Mouse (Mus musculus): ENCODE measurements around the gene Tmcc1. TPM values are rescaled to one million over a fixed set of nuclear protein-coding genes. Genes with fewer than 3 reads are reported as not detected.

The Tmcc1 gene
- polyA plus RNA-seq, 1 experiment from 2014 or later: 12.6 TPM

DNA sequence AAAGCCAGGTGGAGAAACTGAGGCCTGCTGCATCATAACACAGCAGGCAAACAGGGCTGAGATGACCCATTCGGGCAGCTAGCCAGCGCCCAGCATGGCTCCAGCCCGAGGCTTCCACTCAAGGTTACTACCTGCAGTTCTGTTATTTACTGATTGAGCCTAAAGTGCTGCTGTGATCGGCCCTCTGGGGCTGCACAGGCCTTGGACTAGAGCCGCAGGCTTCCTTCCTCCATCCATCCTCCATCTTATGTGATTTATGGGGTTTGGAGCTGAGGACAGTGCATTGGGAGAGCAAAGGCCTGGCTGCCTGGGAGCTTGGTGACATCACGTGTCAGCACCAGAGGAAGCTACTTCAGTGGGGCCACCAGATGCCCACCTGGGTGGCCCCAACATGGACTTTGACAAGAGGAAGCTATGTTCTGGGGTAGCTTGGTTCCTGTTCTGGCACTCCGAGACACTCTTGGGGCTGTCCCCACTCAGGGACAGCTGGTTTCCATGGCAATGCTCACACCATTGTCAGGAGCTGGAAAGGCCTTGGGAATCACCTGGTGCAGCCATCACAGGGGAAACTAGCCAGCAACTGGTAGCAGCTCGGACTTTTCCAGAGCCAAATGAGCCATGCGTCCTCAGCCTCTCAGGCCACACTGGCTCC is 206.1 kb downstream of the Tmcc1 start:
- Histone ChIP-seq H3K4me2 (ENCODE audit: low read length) (peak overlapping the region; percentile 76), H3K4me1 (ENCODE audit: control insufficient read depth in 2 of 2, insufficient read depth in 2 of 2, low read length in 2 of 2) (peaks cover 33 to 35% of the 10 kb centered on the region in 2 experiments), H3K27me3 (ENCODE audit: control insufficient read depth, insufficient read depth, low read length) (0 out of 2 replicates have a peak, but pooled peaks cover 4% of the 10 kb centered on the region), H3K27ac (replicated peaks in 1 of 2; ENCODE audit: control insufficient read depth in 1 of 2, insufficient read depth in 1 of 2, low read depth in 2 of 2, low read length in 2 of 2) (no peak overlapping the region; a peak in 1 of 4 replicates), H3K9me3 (ENCODE audit: control insufficient read depth, low read length) (no peaks in the 10 kb centered on the region), H3K9ac (ENCODE audit: low read length) (peak overlapping the region; percentile 47; the same call in 1 of the 2 replicates), H3K36me3 (ENCODE audit: control insufficient read depth, insufficient read depth, low read length) (no peaks in the 10 kb centered on the region), H3K4me3 (ENCODE audit: control insufficient read depth in 1 of 2, insufficient read depth in 1 of 2, low read depth in 1 of 2, low read length in 2 of 2) (peak overlapping the region; percentile 8; a peak in 1 of 4 replicates)
- no peak for ATAC-seq (ENCODE audit: insufficient number of reproducible peaks, insufficient read depth, low FRiP score, low read depth)
- WGBS: 60% methylated on average over 9 of the region's 9 CpGs

DNA sequence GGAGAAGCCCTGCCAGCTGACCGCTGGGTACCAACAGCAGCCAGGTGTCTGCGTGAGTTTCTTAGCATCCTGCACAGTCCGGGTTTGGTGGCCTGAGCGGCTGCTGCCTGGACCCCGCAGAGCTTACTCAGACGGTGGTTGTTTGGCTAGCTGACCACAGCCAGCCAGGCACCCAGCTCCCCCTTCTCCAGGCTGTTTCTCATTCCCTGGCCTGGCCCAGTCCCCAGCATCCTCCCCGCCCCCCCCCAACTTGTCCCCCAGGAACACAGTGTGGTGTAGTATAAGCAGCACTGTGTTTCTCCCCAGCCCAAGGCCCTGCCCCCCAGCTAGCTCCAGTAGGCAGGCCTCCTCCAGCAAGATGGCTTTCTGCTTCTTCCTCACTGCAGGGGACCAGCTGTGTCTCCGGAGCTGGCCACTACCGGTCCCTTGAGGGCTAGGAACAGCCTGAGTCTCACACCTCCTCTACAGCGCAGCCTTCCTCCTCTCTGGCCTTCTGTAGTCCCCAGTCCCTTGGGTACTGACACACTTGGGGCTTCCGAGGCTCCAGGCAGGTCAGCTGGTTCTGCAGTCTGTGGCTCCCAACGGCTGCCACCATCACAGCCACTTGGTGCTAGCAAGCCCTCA is 206.7 kb downstream of the Tmcc1 start:
- Histone ChIP-seq H3K27ac (replicated peaks in 1 of 2; ENCODE audit: control insufficient read depth in 1 of 2, insufficient read depth in 1 of 2, low read depth in 2 of 2, low read length in 2 of 2) (0 out of 4 replicates have a peak overlapping the region, but pooled peaks of 1 of the 2 experiments have one; percentile 2), H3K4me3 (ENCODE audit: control insufficient read depth in 1 of 2, insufficient read depth in 1 of 2, low read depth in 1 of 2, low read length in 2 of 2) (peak overlapping the region in 1 of 2 experiments; percentile 8; a peak in 1 of 4 replicates)
- 53% methylated on average over 11 of the region's 12 CpGs for WGBS

DNA sequence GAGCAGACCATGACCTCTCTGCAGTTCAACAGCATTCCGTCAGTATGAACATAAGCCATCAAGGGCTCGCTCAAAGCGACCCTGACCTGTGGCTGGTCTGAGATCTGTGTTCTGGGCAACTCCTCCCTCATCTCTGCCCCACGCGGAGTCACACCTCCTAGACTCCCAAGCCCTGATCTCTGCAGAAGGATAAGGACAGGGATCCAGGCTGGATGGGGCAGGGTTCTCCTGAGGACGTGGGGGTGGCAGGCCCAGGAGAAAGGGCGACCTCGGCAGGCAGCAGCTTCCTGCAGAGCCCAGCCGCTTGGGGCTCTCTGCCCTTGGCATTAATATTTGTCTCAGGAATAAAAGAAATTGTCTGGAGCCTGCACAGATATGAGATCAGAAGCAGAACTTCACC is 207.7 kb downstream of the Tmcc1 start:
- peaks cover 25 to 26% of the 10 kb centered on the region in 2 experiments for H3K4me1 ChIP-seq (ENCODE audit: control insufficient read depth in 2 of 2, insufficient read depth in 2 of 2, low read length in 2 of 2)
- H3K27me3 ChIP-seq (ENCODE audit: control insufficient read depth, insufficient read depth, low read length): 0 out of 2 replicates have a peak, but pooled peaks cover 4% of the 10 kb centered on the region
- H3K4me2 ChIP-seq (ENCODE audit: low read length): peak overlapping the region; percentile 76
- 41% methylated on average over 9 of the region's 9 CpGs for WGBS
- H3K9ac ChIP-seq (ENCODE audit: low read length): peak overlapping the region; percentile 47; the same call in 1 of the 2 replicates
- H3K4me3 ChIP-seq (ENCODE audit: control insufficient read depth in 1 of 2, insufficient read depth in 1 of 2, low read depth in 1 of 2, low read length in 2 of 2): 0 out of 4 replicates have a peak overlapping the region, but pooled peaks of 1 of the 2 experiments have one; percentile 8
- no peaks in the 10 kb centered on the region for H3K9me3 ChIP-seq (ENCODE audit: control insufficient read depth, low read length)
- no peak for ATAC-seq (ENCODE audit: insufficient number of reproducible peaks, insufficient read depth, low FRiP score, low read depth)
- no peaks in the 10 kb centered on the region for H3K36me3 ChIP-seq (ENCODE audit: control insufficient read depth, insufficient read depth, low read length)
- H3K27ac ChIP-seq (replicated peaks in 1 of 2; ENCODE audit: control insufficient read depth in 1 of 2, insufficient read depth in 1 of 2, low read depth in 2 of 2, low read length in 2 of 2): no peak overlapping the region

More for the DNA sequence above, 206.7 kb downstream of the Tmcc1 start:
- H3K4me2 ChIP-seq (ENCODE audit: low read length): peak overlapping the region; percentile 76
- H3K36me3 ChIP-seq (ENCODE audit: control insufficient read depth, insufficient read depth, low read length): no peaks in the 10 kb centered on the region
- peaks cover 29 to 31% of the 10 kb centered on the region in 2 experiments for H3K4me1 ChIP-seq (ENCODE audit: control insufficient read depth in 2 of 2, insufficient read depth in 2 of 2, low read length in 2 of 2)
- no peaks in the 10 kb centered on the region for H3K9me3 ChIP-seq (ENCODE audit: control insufficient read depth, low read length)
- ATAC-seq (ENCODE audit: insufficient number of reproducible peaks, insufficient read depth, low FRiP score, low read depth): no peak
- H3K27me3 ChIP-seq (ENCODE audit: control insufficient read depth, insufficient read depth, low read length): 0 out of 2 replicates have a peak, but pooled peaks cover 4% of the 10 kb centered on the region
- peak overlapping the region; percentile 47; the same call in 1 of the 2 replicates for H3K9ac ChIP-seq (ENCODE audit: low read length)

DNA sequence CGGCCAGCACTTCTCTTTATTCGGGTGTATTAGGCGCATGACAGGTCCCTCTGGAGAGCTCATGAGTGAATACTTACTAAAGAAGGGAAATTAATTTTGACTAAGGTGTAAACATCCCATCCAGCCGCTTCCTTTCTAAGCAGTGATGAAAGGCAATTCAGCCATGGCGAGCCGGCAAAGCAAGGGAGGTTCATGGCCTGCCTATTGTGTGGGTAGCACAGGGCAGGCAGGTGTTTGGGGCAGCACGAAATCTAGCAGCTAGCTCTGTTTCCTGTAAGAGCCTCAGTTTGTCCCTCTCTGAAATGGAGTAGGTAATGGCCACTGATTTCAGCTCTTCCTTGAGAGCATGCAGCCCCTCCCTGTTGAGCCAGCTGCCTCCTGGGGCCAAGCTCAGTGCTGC is 208.7 kb downstream of the Tmcc1 start:
- H3K27me3 ChIP-seq (ENCODE audit: control insufficient read depth, insufficient read depth, low read length): 0 out of 2 replicates have a peak, but pooled peaks cover 4% of the 10 kb centered on the region
- H3K4me2 ChIP-seq (ENCODE audit: low read length): peak overlapping the region; percentile 76
- H3K27ac ChIP-seq (replicated peaks in 1 of 2; ENCODE audit: control insufficient read depth in 1 of 2, insufficient read depth in 1 of 2, low read depth in 2 of 2, low read length in 2 of 2): no peak overlapping the region
- no peak overlapping the region for H3K4me3 ChIP-seq (ENCODE audit: control insufficient read depth in 1 of 2, insufficient read depth in 1 of 2, low read depth in 1 of 2, low read length in 2 of 2)
- peaks cover 25 to 26% of the 10 kb centered on the region in 2 experiments for H3K4me1 ChIP-seq (ENCODE audit: control insufficient read depth in 2 of 2, insufficient read depth in 2 of 2, low read length in 2 of 2)
- H3K9ac ChIP-seq (ENCODE audit: low read length): peak overlapping the region; percentile 47; the same call in 1 of the 2 replicates
- 69% methylated on average over 7 of the region's 7 CpGs for WGBS
- ATAC-seq (ENCODE audit: insufficient number of reproducible peaks, insufficient read depth, low FRiP score, low read depth): no peak
- no peaks in the 10 kb centered on the region for H3K9me3 ChIP-seq (ENCODE audit: control insufficient read depth, low read length)
- peaks cover 9% of the 10 kb centered on the region for H3K36me3 ChIP-seq (ENCODE audit: control insufficient read depth, insufficient read depth, low read length)

DNA sequence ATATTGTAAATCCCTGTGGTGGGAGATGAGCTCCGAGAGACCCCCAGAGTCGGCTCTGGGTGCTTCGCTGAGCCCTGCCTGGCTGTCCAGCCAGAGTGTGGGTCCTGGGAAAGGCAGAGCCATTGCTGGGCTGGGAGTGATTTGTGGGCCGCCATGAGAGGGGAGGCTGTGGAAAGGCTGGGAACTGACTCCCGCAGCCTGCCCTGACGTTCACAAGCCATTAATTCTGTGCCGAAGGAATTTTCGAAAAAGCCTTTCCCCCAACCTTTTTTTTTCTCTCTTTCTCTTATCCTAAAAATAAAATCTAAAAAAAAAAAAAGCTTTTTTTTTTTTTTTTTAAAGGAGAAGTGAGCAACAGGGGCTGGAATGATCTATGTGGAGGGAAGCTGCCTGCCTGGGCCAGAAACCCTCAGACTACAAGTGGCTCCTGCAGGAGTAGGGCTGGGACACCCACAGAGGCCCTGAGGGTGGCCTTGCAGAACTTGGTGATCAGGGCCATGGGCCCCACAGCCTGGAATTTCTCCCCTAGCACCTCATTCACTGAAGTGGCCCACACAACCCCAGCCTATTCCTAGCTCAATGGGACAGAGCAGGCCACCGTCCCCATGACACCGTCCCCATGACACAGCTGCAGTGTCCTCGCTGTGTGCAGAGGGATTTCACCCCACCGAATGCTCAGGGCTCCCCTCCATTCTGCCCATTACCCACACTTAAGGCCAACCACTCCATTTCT is 209.8 kb downstream of the Tmcc1 start:
- peak overlapping the region; percentile 21 for H3K4me2 ChIP-seq (ENCODE audit: low read length)
- peak overlapping the region in 1 of 2 experiments; percentile 31; a peak in 3 of 4 replicates for H3K27ac ChIP-seq (replicated peaks in 1 of 2; ENCODE audit: control insufficient read depth in 1 of 2, insufficient read depth in 1 of 2, low read depth in 2 of 2, low read length in 2 of 2)
- 60% methylated on average over 12 of the region's 12 CpGs for WGBS
- H3K36me3 ChIP-seq (ENCODE audit: control insufficient read depth, insufficient read depth, low read length): peaks cover 13% of the 10 kb centered on the region
- H3K9ac ChIP-seq (ENCODE audit: low read length): peak overlapping the region; percentile 38
- ATAC-seq (ENCODE audit: insufficient number of reproducible peaks, insufficient read depth, low FRiP score, low read depth): no peak
- no peaks in the 10 kb centered on the region for H3K9me3 ChIP-seq (ENCODE audit: control insufficient read depth, low read length)
- no peaks in the 10 kb centered on the region for H3K27me3 ChIP-seq (ENCODE audit: control insufficient read depth, insufficient read depth, low read length)
- H3K4me1 ChIP-seq (ENCODE audit: control insufficient read depth in 2 of 2, insufficient read depth in 2 of 2, low read length in 2 of 2): peaks cover 25 to 26% of the 10 kb centered on the region in 2 experiments
- no peak overlapping the region for H3K4me3 ChIP-seq (ENCODE audit: control insufficient read depth in 1 of 2, insufficient read depth in 1 of 2, low read depth in 1 of 2, low read length in 2 of 2)

DNA sequence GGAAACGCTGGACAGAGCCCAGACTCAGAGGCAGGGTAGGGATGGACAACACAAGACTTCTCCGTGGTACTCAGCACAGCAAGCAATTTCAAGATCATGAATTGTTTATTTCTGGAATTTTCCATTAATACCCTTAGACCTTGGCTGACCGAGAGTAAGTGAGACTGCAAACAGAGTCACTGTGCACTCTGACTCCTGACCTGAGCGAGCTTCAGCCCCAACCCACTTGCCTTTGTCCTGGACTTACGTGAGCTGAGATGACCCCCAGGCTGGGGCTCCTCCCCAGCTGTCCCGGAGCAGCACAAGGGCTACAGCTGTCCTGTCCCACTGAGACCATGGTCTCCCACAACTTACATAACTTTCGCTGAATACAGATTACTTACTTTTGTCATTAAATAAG is 210.4 kb downstream of the Tmcc1 start:
- H3K36me3 ChIP-seq (ENCODE audit: control insufficient read depth, insufficient read depth, low read length): peaks cover 17% of the 10 kb centered on the region
- H3K4me1 ChIP-seq (ENCODE audit: control insufficient read depth in 2 of 2, insufficient read depth in 2 of 2, low read length in 2 of 2): peaks cover 25 to 26% of the 10 kb centered on the region in 2 experiments
- 70% methylated on average over 7 of the region's 7 CpGs for WGBS
- no peak overlapping the region for H3K4me3 ChIP-seq (ENCODE audit: control insufficient read depth in 1 of 2, insufficient read depth in 1 of 2, low read depth in 1 of 2, low read length in 2 of 2)
- no peaks in the 10 kb centered on the region for H3K9me3 ChIP-seq (ENCODE audit: control insufficient read depth, low read length)
- ATAC-seq (ENCODE audit: insufficient number of reproducible peaks, insufficient read depth, low FRiP score, low read depth): no peak
- H3K27ac ChIP-seq (replicated peaks in 1 of 2; ENCODE audit: control insufficient read depth in 1 of 2, insufficient read depth in 1 of 2, low read depth in 2 of 2, low read length in 2 of 2): peak overlapping the region in 1 of 2 experiments; percentile 29; a peak in 2 of 4 replicates
- peak overlapping the region; percentile 22; the same call in 1 of the 2 replicates for H3K9ac ChIP-seq (ENCODE audit: low read length)
- H3K4me2 ChIP-seq (ENCODE audit: low read length): 0 out of 2 replicates have a peak overlapping the region, but pooled peaks have one; percentile 5
- no peaks in the 10 kb centered on the region for H3K27me3 ChIP-seq (ENCODE audit: control insufficient read depth, insufficient read depth, low read length)

DNA sequence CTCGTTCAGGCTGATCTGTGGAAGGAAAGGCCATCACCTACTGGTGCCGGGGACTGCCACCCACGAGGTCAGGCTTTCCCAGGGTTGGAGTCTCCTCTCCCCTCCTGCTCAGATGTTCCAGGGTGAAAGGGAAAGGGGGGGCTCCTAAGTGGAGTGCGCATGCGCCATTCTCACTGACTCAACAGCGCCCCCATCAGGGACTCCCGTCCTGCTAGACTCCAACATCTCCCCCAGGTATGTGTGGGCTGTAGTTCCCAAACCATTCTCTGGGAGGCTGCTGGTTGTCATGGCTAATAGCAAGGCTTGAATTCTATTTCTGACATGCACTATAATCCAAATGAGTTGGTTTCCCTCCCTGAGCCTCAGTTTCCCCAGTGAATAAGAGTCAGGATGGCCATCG is 214.7 kb downstream of the Tmcc1 start:
- Histone ChIP-seq H3K36me3 (ENCODE audit: control insufficient read depth, insufficient read depth, low read length) (peaks cover 50% of the 10 kb centered on the region), H3K9ac (ENCODE audit: low read length) (no peak overlapping the region), H3K27me3 (ENCODE audit: control insufficient read depth, insufficient read depth, low read length) (no peaks in the 10 kb centered on the region), H3K4me3 (ENCODE audit: control insufficient read depth in 1 of 2, insufficient read depth in 1 of 2, low read depth in 1 of 2, low read length in 2 of 2) (no peak overlapping the region), H3K4me1 (ENCODE audit: control insufficient read depth in 2 of 2, insufficient read depth in 2 of 2, low read length in 2 of 2) (peaks cover 6 to 7% of the 10 kb centered on the region in 2 experiments), H3K9me3 (ENCODE audit: control insufficient read depth, low read length) (no peaks in the 10 kb centered on the region), H3K27ac (replicated peaks in 1 of 2; ENCODE audit: control insufficient read depth in 1 of 2, insufficient read depth in 1 of 2, low read depth in 2 of 2, low read length in 2 of 2) (no peak overlapping the region), H3K4me2 (ENCODE audit: low read length) (no peak overlapping the region)
- 62% methylated on average over 8 of the region's 8 CpGs for WGBS
- ATAC-seq (ENCODE audit: insufficient number of reproducible peaks, insufficient read depth, low FRiP score, low read depth): no peak

All from heart, embryonic 14.5 days (tissue).